Mouse (Mus musculus) lung, postnatal 0 days (tissue): ENCODE measurements at regions not wholly inside any gene's neighbourhood (a gene's known extent, or its start where the extent isn't known, plus 50 kb on each side); places are given as distances from the start of the nearest gene placed in this dataset.

Source experiments
- CTCF ChIP-seq: IDR thresholded peaks from 2 replicates; pipeline ENCODE4 v1.5.1; 2016; ENCODE audit warnings: antibody characterized with exemption, mild to moderate bottlenecking
- EP300 ChIP-seq: IDR thresholded peaks from 2 replicates; pipeline ENCODE4 v1.6.1; 2016; ENCODE audit warnings: antibody characterized with exemption, mild to moderate bottlenecking, control low read depth

DNA sequence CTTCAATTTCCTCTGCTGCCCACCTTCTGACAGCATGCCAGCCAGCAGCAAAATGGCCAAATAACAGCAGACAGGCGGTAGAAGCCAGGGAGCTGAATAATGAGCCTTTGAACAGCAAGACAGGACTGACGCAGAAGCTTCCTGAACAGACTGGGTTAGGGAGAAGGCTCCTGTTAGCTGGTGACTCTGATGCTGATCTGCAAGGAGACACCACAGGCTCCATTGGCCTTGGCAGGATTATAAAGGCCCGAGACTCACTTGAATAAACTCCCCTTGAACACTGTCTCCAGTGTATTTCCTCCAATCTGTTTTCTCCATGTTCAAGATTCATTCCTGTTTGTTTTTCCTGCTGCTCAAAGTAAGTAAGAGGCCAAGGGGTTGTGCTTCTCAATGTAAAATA is 74.1 kb upstream of the Snrpb2 start:
- TF ChIP-seq CTCF = no peak
- no peak for TF ChIP-seq EP300
